Comparison of ENCODE assay signal across 8 mouse cellular contexts in the genomic region with DNA sequence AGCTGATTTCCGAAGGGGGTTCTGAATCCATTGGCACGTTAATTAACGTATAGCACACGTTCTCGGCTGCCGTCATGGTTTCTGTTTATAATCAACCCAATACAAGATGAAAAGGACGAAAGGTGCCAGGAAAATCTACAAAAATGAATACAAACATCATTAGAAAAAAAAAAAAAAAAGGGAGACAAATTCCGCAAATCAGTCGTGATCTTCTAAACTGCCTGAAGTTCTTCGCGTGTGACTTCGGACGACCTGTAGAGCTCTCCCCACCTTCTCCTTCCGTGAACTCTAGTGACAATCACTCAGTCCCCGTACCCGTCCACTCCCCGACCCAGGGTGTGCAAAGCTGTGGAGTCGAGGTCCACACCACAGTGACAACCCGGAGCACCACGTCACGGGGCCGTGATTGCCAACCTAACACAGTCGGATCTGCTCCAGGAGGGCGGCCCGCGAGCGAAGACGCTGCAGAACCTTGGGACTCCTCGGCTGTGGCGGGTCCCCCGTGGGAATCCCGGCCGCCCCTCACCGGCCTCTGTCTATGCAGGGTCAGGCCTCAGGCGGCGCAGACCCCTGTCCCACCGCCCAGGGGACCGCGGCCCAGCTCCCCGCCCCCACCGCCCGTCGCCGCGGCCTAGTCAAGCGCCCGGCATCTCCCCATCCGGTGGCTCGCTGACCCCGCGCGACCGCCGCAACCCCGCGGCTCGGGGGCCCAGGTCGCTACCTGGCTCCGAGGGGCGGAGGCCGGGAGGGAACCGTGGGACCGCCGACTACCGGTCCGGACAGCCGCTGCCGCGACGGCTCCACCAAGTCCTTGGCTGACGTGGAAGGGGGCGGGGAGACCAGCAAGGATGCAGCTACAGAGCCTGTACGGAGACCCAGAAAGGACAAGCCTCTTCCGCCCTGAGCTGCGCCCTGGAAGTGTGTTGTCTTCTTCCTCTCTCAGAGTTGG. TPM values are rescaled to one million over a fixed set of nuclear protein-coding genes. Genes with fewer than 3 reads are reported as not detected.
DNase-seq lines count a peak whose midpoint lies in the region; ATAC-seq and TF ChIP-seq lines count a peak whose summit lies in the region.

A gene (minus strand): TSS at position 827 of the 949 bp plus-strand sequence.

- in situ Hi-C loops in CH12.LX (cut with MboI; ENCODE audit: low pct_ligation_motif_present, low pct_unique_long_range_greater_than_20kb, low sequenced_read_pairs): loop anchor here (25.0 kb wide), 1 partner anchor 383 kb away; a partner anchor contains a TSS

- H3K4me2 ChIP-seq in CH12.LX (ENCODE audit: insufficient read depth, low read depth, poor library complexity, severe bottlenecking): peak within 1 kb of the TSS; percentile 65
- H3K4me2 ChIP-seq in forebrain, embryonic 12.5 days: peak within 1 kb of the TSS; percentile 77
- peak within 1 kb of the TSS; percentile 78 for H3K4me2 ChIP-seq in heart, postnatal 0 days (ENCODE audit: low read depth, low read length)
- H3K4me2 ChIP-seq in liver, postnatal 0 days (ENCODE audit: low read depth, low read length): peak within 1 kb of the TSS; percentile 80
- peak within 1 kb of the TSS; percentile 65 for H3K4me2 ChIP-seq in neural tube, embryonic 14.5 days (ENCODE audit: low read depth, low read length)

- dilution Hi-C loops in CH12.LX (cut with MboI; ENCODE audit: extremely low pct_ligation_motif_present, extremely low pct_unique_long_range_greater_than_20kb, low sequenced_read_pairs): no loop called here

- no peaks in the 10 kb centered on the region for H3K27me3 ChIP-seq in CH12.LX (replicated peaks)
- H3K27me3 ChIP-seq in forebrain, embryonic 12.5 days: no peaks in the 10 kb centered on the region
- H3K27me3 ChIP-seq in heart, postnatal 0 days (ENCODE audit: control insufficient read depth, insufficient read depth, low read length): no peaks in the 10 kb centered on the region
- no peaks in the 10 kb centered on the region for H3K27me3 ChIP-seq in liver, postnatal 0 days (ENCODE audit: insufficient read depth, low read length)
- H3K27me3 ChIP-seq in neural tube, embryonic 14.5 days (ENCODE audit: control insufficient read depth, insufficient read depth, low read length): no peaks in the 10 kb centered on the region

- TF ChIP-seq EP300 in CH12.LX (IDR thresholded peaks at IDR 0.05; ENCODE audit: low read length): no peak
- no peak for TF ChIP-seq EP300 in heart, postnatal 0 days (IDR thresholded peaks at IDR 0.05; ENCODE audit: low read depth)
- TF ChIP-seq EP300 in liver, postnatal 0 days (IDR thresholded peaks at IDR 0.05; ENCODE audit: low read depth): no peak

- peaks cover 0 to 8% of the 10 kb centered on the region in 2 experiments; a peak in 1 of 4 replicates for H3K4me1 ChIP-seq in CH12.LX (ENCODE audit: control insufficient read depth in 1 of 2, insufficient read depth in 2 of 2)
- peaks cover 3% of the 10 kb centered on the region; the same call in 1 of the 2 replicates for H3K4me1 ChIP-seq in forebrain, embryonic 12.5 days
- H3K4me1 ChIP-seq in heart, postnatal 0 days (ENCODE audit: control insufficient read depth, insufficient read depth): peaks cover 5% of the 10 kb centered on the region; the same call in 1 of the 2 replicates
- H3K4me1 ChIP-seq in liver, postnatal 0 days (ENCODE audit: insufficient read depth): peaks cover 5% of the 10 kb centered on the region; the same call in 1 of the 2 replicates
- no peaks in the 10 kb centered on the region for H3K4me1 ChIP-seq in neural tube, embryonic 14.5 days (ENCODE audit: control insufficient read depth, insufficient read depth, low read length)

- DNase-seq in CH12.LX (ENCODE audit: extremely low read depth): peak; percentile 92
- peak; percentile 89 for DNase-seq in c-Kit-positive CD71-positive TER-119-negative erythroid progenitor cells, embryonic 14.5 days (ENCODE audit: low read depth)
- DNase-seq in heart, postnatal 0 days (ENCODE audit: low spot score): peak; percentile 95
- DNase-seq in large intestine, adult 2 months (ENCODE audit: low read depth, low spot score): peak; percentile 87
- DNase-seq in liver, postnatal 0 days: peak; percentile 94
- peak; percentile 94 for DNase-seq in testis, postnatal 10 days (ENCODE audit: low spot score)

- TF ChIP-seq RAD21 in CH12.LX (IDR thresholded peaks at IDR 0.05; ENCODE audit: low read depth, low read length): no peak

- peak within 1 kb of the TSS; percentile 79 for H3K9ac ChIP-seq in CH12.LX (ENCODE audit: insufficient read depth, low read depth)
- H3K9ac ChIP-seq in forebrain, embryonic 12.5 days: peak within 1 kb of the TSS; percentile 93
- H3K9ac ChIP-seq in heart, postnatal 0 days (replicated peaks; ENCODE audit: low read depth, low read length): peak within 1 kb of the TSS; percentile 100
- peak within 1 kb of the TSS; percentile 95 for H3K9ac ChIP-seq in liver, postnatal 0 days (replicated peaks)
- peak within 1 kb of the TSS; percentile 85 for H3K9ac ChIP-seq in neural tube, embryonic 14.5 days (replicated peaks; ENCODE audit: low read depth, low read length)

- H3K79me2 ChIP-seq in CH12.LX (replicated peaks; ENCODE audit: control insufficient read depth, extremely low read depth, insufficient read depth, poor library complexity, severe bottlenecking): peaks cover 20% of the 10 kb centered on the region

- peak; percentile 98 for ATAC-seq in forebrain, embryonic 12.5 days (ENCODE audit: low FRiP score)
- peak; percentile 99 for ATAC-seq in heart, postnatal 0 days (ENCODE audit: insufficient read depth, low read depth)
- peak; percentile 99 for ATAC-seq in liver, postnatal 0 days
- ATAC-seq in neural tube, embryonic 14.5 days (ENCODE audit: low read depth): peak; percentile 100

- peak within 1 kb of the TSS; percentile 89 to 95 (median 92) for H3K4me3 ChIP-seq in CH12.LX (replicated peaks in 1 of 3; ENCODE audit: low read depth in 2 of 3, low read length in 2 of 3, poor library complexity in 1 of 3)
- peak within 1 kb of the TSS; percentile 98 for H3K4me3 ChIP-seq in forebrain, embryonic 12.5 days (replicated peaks)
- H3K4me3 ChIP-seq in heart, postnatal 0 days (ENCODE audit: low read depth, low read length): peak within 1 kb of the TSS; percentile 97
- peak within 1 kb of the TSS; percentile 96 for H3K4me3 ChIP-seq in liver, postnatal 0 days (ENCODE audit: low read depth, low read length)
- peak within 1 kb of the TSS; percentile 80 for H3K4me3 ChIP-seq in neural tube, embryonic 14.5 days (ENCODE audit: low read depth, low read length)

- TF ChIP-seq CTCF in CH12.LX (conservative IDR thresholded peaks at IDR 0.05 in 1 of 2, IDR thresholded peaks at IDR 0.05 in 1 of 2; ENCODE audit: low read depth in 2 of 2, low read length in 2 of 2): no peak
- no peak for TF ChIP-seq CTCF in heart, postnatal 0 days (IDR thresholded peaks at IDR 0.05; ENCODE audit: low read depth)
- TF ChIP-seq CTCF in liver, postnatal 0 days (IDR thresholded peaks at IDR 0.05; ENCODE audit: low read depth): 0 out of 2 replicates have a peak, but pooled peaks have one; percentile 7

- peak; percentile 74; the same call in 1 of the 2 replicates for TF ChIP-seq POLR2A in CH12.LX (IDR thresholded peaks at IDR 0.05; ENCODE audit: low read depth, low read length)

- peaks cover 11% of the 10 kb centered on the region for H3K9me3 ChIP-seq in CH12.LX (replicated peaks; ENCODE audit: low read length)
- H3K9me3 ChIP-seq in forebrain, embryonic 12.5 days: no peaks in the 10 kb centered on the region
- H3K9me3 ChIP-seq in heart, postnatal 0 days (replicated peaks; ENCODE audit: control insufficient read depth, low read length): no peaks in the 10 kb centered on the region
- H3K9me3 ChIP-seq in liver, postnatal 0 days (ENCODE audit: low read length): no peaks in the 10 kb centered on the region
- no peaks in the 10 kb centered on the region for H3K9me3 ChIP-seq in neural tube, embryonic 14.5 days (ENCODE audit: control insufficient read depth, low read length)

- 4% methylated on average over 63 of the region's 75 CpGs for WGBS in forebrain, embryonic 12.5 days
- WGBS in heart, postnatal 0 days: 1% methylated on average over 74 of the region's 75 CpGs
- WGBS in large intestine, adult 2 months: under 1% methylated on average over 75 of the region's 75 CpGs
- 2% methylated on average over 65 of the region's 75 CpGs for WGBS in liver, postnatal 0 days (ENCODE audit: insufficient replicate concordance)
- 2% methylated on average over 73 of the region's 75 CpGs for WGBS in neural tube, embryonic 14.5 days

- H3K27ac ChIP-seq in CH12.LX (ENCODE audit: insufficient read depth, low read depth): peak within 1 kb of the TSS; percentile 44; the same call in 1 of the 2 replicates
- peak within 1 kb of the TSS; percentile 60; the same call in 1 of the 2 replicates for H3K27ac ChIP-seq in forebrain, embryonic 12.5 days
- peak within 1 kb of the TSS; percentile 80 for H3K27ac ChIP-seq in heart, postnatal 0 days (ENCODE audit: low read depth)
- peak within 1 kb of the TSS; percentile 80 for H3K27ac ChIP-seq in liver, postnatal 0 days (ENCODE audit: low read depth)
- H3K27ac ChIP-seq in neural tube, embryonic 14.5 days (ENCODE audit: low read depth, low read length): peak within 1 kb of the TSS; percentile 31; the same call in 1 of the 2 replicates

- H3K36me3 ChIP-seq in CH12.LX (replicated peaks in 1 of 2; ENCODE audit: control insufficient read depth in 1 of 2, insufficient read depth in 1 of 2, low read length in 1 of 2): peaks cover 17 to 32% of the 10 kb centered on the region in 2 experiments
- peaks cover 22% of the 10 kb centered on the region for H3K36me3 ChIP-seq in forebrain, embryonic 12.5 days (replicated peaks)
- H3K36me3 ChIP-seq in heart, postnatal 0 days (replicated peaks; ENCODE audit: control insufficient read depth, insufficient read depth, low read length): peaks cover 33% of the 10 kb centered on the region
- peaks cover 16% of the 10 kb centered on the region for H3K36me3 ChIP-seq in liver, postnatal 0 days (replicated peaks; ENCODE audit: insufficient read depth, low read length)
- H3K36me3 ChIP-seq in neural tube, embryonic 14.5 days (ENCODE audit: control insufficient read depth, insufficient read depth, low read length): peaks cover 14% of the 10 kb centered on the region

TF ChIP-seq in CH12.LX, 34 proteins besides CTCF, POLR2A, EP300 and RAD21 (continues in another document):
- TF ChIP-seq ELF1 (IDR thresholded peaks at IDR 0.05; ENCODE audit: low read depth, low read length) (peak; percentile 90), BHLHE40 (IDR thresholded peaks at IDR 0.05; ENCODE audit: low read depth, low read length) (0 out of 2 replicates have a peak, but pooled peaks have one; percentile 27)

RNA-seq across cellular contexts. Expression of the gene that starts here (rescaled TPM):
- total RNA-seq in CH12.LX (2012; rRNA removed) (71.0 and 74.2 TPM in 2 replicates), CH12.LX (2014; rRNA removed) (154 and 158 TPM in 2 replicates)
- polyA plus RNA-seq in CH12.LX (2012; ENCODE audit: insufficient read length, low read depth): 101 and 114 TPM in 2 replicates
- 96.4 and 97.3 TPM in 2 replicates for polyA plus RNA-seq in forebrain, embryonic 12.5 days (2016; fragmentation: Nextera tagmentation; extraction: Ambion mirVana)
- total RNA-seq in heart, postnatal 0 days (2014; rRNA removed; ENCODE audit: low replicate concordance): 47.9 and 54.1 TPM in 2 replicates
- 52.9 and 53.0 TPM in 2 replicates for polyA plus RNA-seq in heart, postnatal 0 days (2015; fragmentation: Nextera tagmentation; extraction: Ambion mirVana)
- 31.5 and 47.6 TPM in 2 replicates for polyA plus RNA-seq in large intestine, adult 2 months (2012; rRNA removed)
- polyA plus RNA-seq in liver, postnatal 0 days (2015; fragmentation: Nextera tagmentation; extraction: Ambion mirVana): 51.4 and 53.2 TPM in 2 replicates
- polyA plus RNA-seq in neural tube, embryonic 14.5 days (2014; fragmentation: Nextera tagmentation; extraction: Ambion mirVana): 96.2 and 114 TPM in 2 replicates

Comparison
In these comparisons a context has a peak if more than half of its experiments do, and no peak if none do; other contexts are left out.
1. Peak in every context shown above with its lines: DNase-seq, ATAC-seq, H3K4me3 ChIP-seq and H3K27ac ChIP-seq.